Mouse (Mus musculus) neutrophil, adult 5-6 weeks (primary cell): ENCODE measurements around the gene Ninl. TPM values are rescaled to one million over a fixed set of nuclear protein-coding genes. Genes with fewer than 3 reads are reported as not detected.

Experiments
- total RNA-seq: library from RNA; stranded (forward); fragments of 200-1000 nt; gene quantifications from 2 replicates; pipeline ENCODE4 v1.2.3, GENCODE M21; 2017

Ninl gene
- total RNA-seq, 1 experiment from 2014 or later = 0.12 TPM

Other genes starting within 250 kb of the Ninl start
- gene Abhd12, start 134.6 kb downstream of the Ninl start, total RNA-seq = 55.6 and 59.3 TPM in 2 replicates
- 4.2 and 6.1 TPM in 2 replicates for gene Gins1, start 134.0 kb downstream of the Ninl start, total RNA-seq
- 7.6 and 9.0 TPM in 2 replicates for gene Nanp, start within 50 bp of the Ninl start, total RNA-seq
- not detected in 2 replicates for gene Gm14151, start 53.0 kb upstream of the Ninl start, total RNA-seq
- gene Gm14147, start 58.9 kb upstream of the Ninl start, total RNA-seq = not detected in 2 replicates